ENCODE assay signal across 7 mouse cellular contexts in genomic region chr3:9340344-9340743, GRCm38 (mm10).
DNase-seq lines count a peak whose midpoint lies in the region; ATAC-seq lines count a peak whose summit lies in the region.

No protein-coding gene starts in this region.

- no peaks in the 10 kb centered on the region for H3K36me3 ChIP-seq in lung, embryonic 15.5 days
- H3K36me3 ChIP-seq in forebrain, embryonic 16.5 days (ENCODE audit: control insufficient read depth, insufficient read depth) = no peaks in the 10 kb centered on the region
- no peaks in the 10 kb centered on the region for H3K36me3 ChIP-seq in limb, embryonic 13.5 days
- no peaks in the 10 kb centered on the region for H3K36me3 ChIP-seq in stomach, embryonic 16.5 days (ENCODE audit: control insufficient read depth, insufficient read depth, low read length)

- peak overlapping the region; percentile 74 for H3K4me2 ChIP-seq in lung, embryonic 15.5 days
- H3K4me2 ChIP-seq in forebrain, embryonic 16.5 days (ENCODE audit: low read length) = peak overlapping the region; percentile 68
- peak overlapping the region; percentile 75 for H3K4me2 ChIP-seq in limb, embryonic 13.5 days (replicated peaks)
- H3K4me2 ChIP-seq in stomach, embryonic 16.5 days (ENCODE audit: low read depth, low read length) = peak overlapping the region; percentile 79

- ATAC-seq in lung, embryonic 15.5 days (ENCODE audit: borderline replicate concordance, extremely low read depth, low FRiP score, low TSS enrichment) = no peak
- no peak for ATAC-seq in forebrain, embryonic 16.5 days
- ATAC-seq in limb, embryonic 13.5 days (ENCODE audit: low FRiP score, low read depth) = no peak
- no peak for ATAC-seq in stomach, embryonic 16.5 days (ENCODE audit: insufficient read depth, low FRiP score)

- peak overlapping the region; percentile 30; the same call in 1 of the 2 replicates for H3K4me3 ChIP-seq in lung, embryonic 15.5 days
- peak overlapping the region; percentile 40 for H3K4me3 ChIP-seq in forebrain, embryonic 16.5 days (replicated peaks; ENCODE audit: low read length)
- peak overlapping the region; percentile 41 for H3K4me3 ChIP-seq in limb, embryonic 13.5 days
- H3K4me3 ChIP-seq in stomach, embryonic 16.5 days (replicated peaks; ENCODE audit: low read length) = peak overlapping the region; percentile 40

- H3K9ac ChIP-seq in lung, embryonic 15.5 days = no peak overlapping the region
- H3K9ac ChIP-seq in forebrain, embryonic 16.5 days (replicated peaks; ENCODE audit: low read depth, low read length) = no peak overlapping the region; the same call in 1 of the 2 replicates
- peak overlapping the region; percentile 55; the same call in 1 of the 2 replicates for H3K9ac ChIP-seq in limb, embryonic 13.5 days
- H3K9ac ChIP-seq in stomach, embryonic 16.5 days (ENCODE audit: low read length) = peak overlapping the region; percentile 55; the same call in 1 of the 2 replicates

- no peak overlapping the region for H3K27ac ChIP-seq in lung, embryonic 15.5 days
- H3K27ac ChIP-seq in forebrain, embryonic 16.5 days (ENCODE audit: low read length) = no peak overlapping the region
- no peak overlapping the region for H3K27ac ChIP-seq in limb, embryonic 13.5 days
- no peak overlapping the region for H3K27ac ChIP-seq in stomach, embryonic 16.5 days (ENCODE audit: low read length)

- no peak for DNase-seq in lung, adult 18-20 months
- no peak for DNase-seq in right cerebral cortex, postnatal 10 days (ENCODE audit: low spot score in 2 of 2)
- no peak for DNase-seq in layer of hippocampus, adult 11-12 months (ENCODE audit: low spot score)

- 32% methylated on average over 4 of the region's 4 CpGs for WGBS in lung, embryonic 15.5 days
- WGBS in forebrain, embryonic 16.5 days = 31% methylated on average over 4 of the region's 4 CpGs
- WGBS in limb, embryonic 13.5 days = 23% methylated on average over 4 of the region's 4 CpGs
- 28% methylated on average over 4 of the region's 4 CpGs for WGBS in stomach, embryonic 16.5 days

- no peaks in the 10 kb centered on the region for H3K9me3 ChIP-seq in lung, embryonic 15.5 days
- no peaks in the 10 kb centered on the region for H3K9me3 ChIP-seq in forebrain, embryonic 16.5 days (ENCODE audit: control insufficient read depth, low read length)
- no peaks in the 10 kb centered on the region for H3K9me3 ChIP-seq in limb, embryonic 13.5 days
- no peaks in the 10 kb centered on the region for H3K9me3 ChIP-seq in stomach, embryonic 16.5 days (replicated peaks; ENCODE audit: control insufficient read depth, low read length)

- peaks cover 22% of the 10 kb centered on the region for H3K4me1 ChIP-seq in lung, embryonic 15.5 days
- H3K4me1 ChIP-seq in forebrain, embryonic 16.5 days (replicated peaks; ENCODE audit: control insufficient read depth, insufficient read depth, low read length) = peaks cover 5% of the 10 kb centered on the region; the same call in 1 of the 2 replicates
- H3K4me1 ChIP-seq in limb, embryonic 13.5 days = peaks cover 19% of the 10 kb centered on the region
- peaks cover 14% of the 10 kb centered on the region; the same call in 1 of the 2 replicates for H3K4me1 ChIP-seq in stomach, embryonic 16.5 days (ENCODE audit: control insufficient read depth, insufficient read depth, low read length)

- no peaks in the 10 kb centered on the region for H3K27me3 ChIP-seq in lung, embryonic 15.5 days
- H3K27me3 ChIP-seq in forebrain, embryonic 16.5 days (replicated peaks; ENCODE audit: control insufficient read depth, insufficient read depth, low read length) = peaks cover 4% of the 10 kb centered on the region
- H3K27me3 ChIP-seq in limb, embryonic 13.5 days = peaks cover 5% of the 10 kb centered on the region
- peaks cover 2% of the 10 kb centered on the region; the same call in 1 of the 2 replicates for H3K27me3 ChIP-seq in stomach, embryonic 16.5 days (ENCODE audit: control insufficient read depth, insufficient read depth, low read length)

Comparison
In these comparisons a context has a peak if more than half of its experiments do, and no peak if none do; other contexts are left out.
1. H3K9ac ChIP-seq: peak in limb, embryonic 13.5 days (single experiment) and stomach, embryonic 16.5 days (single experiment); none in lung, embryonic 15.5 days (single experiment) and forebrain, embryonic 16.5 days (single experiment).
2. Peak in every context shown above with its lines, with median percentiles within 50 percentile points of each other: H3K4me2 ChIP-seq and H3K4me3 ChIP-seq.